Mouse (Mus musculus) lung, embryonic 15.5 days (tissue): ENCODE data around the gene Vdr. TPM values are rescaled to one million over a fixed set of nuclear protein-coding genes. Genes with fewer than 3 reads are reported as not detected.

Experiments
- ATAC-seq: fragments of 200-750 bp; cut with Nextera tagmentation; 2 replicates; pipeline ENCODE4 v1.8.0; 2017; ENCODE audit warnings: moderate number of reproducible peaks, borderline replicate concordance; ENCODE audit not compliant: low FRiP score, low TSS enrichment; ENCODE audit errors: extremely low read depth
- H3K27ac ChIP-seq: fragments of 300-500 bp; sonication (generic); 2 replicates; pipeline ENCODE4 v1.5.1; 2015; ENCODE audit warnings: moderate library complexity, mild to moderate bottlenecking, inconsistent platforms
- H3K27me3 ChIP-seq: fragments of 300-500 bp; sonication (generic); 2 replicates; pipeline ENCODE4 v1.6.1; 2015; ENCODE audit warnings: inconsistent platforms
- H3K36me3 ChIP-seq: fragments of 300-500 bp; sonication (generic); 2 replicates; pipeline ENCODE4 v1.6.1; 2015; ENCODE audit warnings: inconsistent platforms
- H3K4me1 ChIP-seq: fragments of 300-500 bp; sonication (generic); 2 replicates; pipeline ENCODE4 v1.6.1; 2015; ENCODE audit warnings: inconsistent platforms
- H3K4me2 ChIP-seq: fragments of 300-500 bp; sonication (generic); 2 replicates; pipeline ENCODE4 v1.6.1; 2015; ENCODE audit warnings: inconsistent platforms, mild to moderate bottlenecking, moderate library complexity
- H3K4me3 ChIP-seq: fragments of 300-500 bp; sonication (generic); 2 replicates; pipeline ENCODE4 v1.5.1; 2015; ENCODE audit warnings: mild to moderate bottlenecking, inconsistent platforms
- H3K9ac ChIP-seq: fragments of 300-500 bp; sonication (generic); 2 replicates; pipeline ENCODE4 v1.6.1; 2015; ENCODE audit warnings: inconsistent platforms
- H3K9me3 ChIP-seq: fragments of 300-500 bp; sonication (generic); 2 replicates; pipeline ENCODE4 v1.6.1; 2016; ENCODE audit warnings: inconsistent platforms
- WGBS: fragments of 180-500 bp; shearing (Covaris S2); methylation state at CpG from one replicate; pipeline ENCODE4 v1.1.7; 2015; 5-methylcytosine and 5-hydroxymethylcytosine counted together
- polyA plus RNA-seq: library from polyadenylated mRNA; unstranded; fragments of >200 nt; fragmentation: Nextera tagmentation; extraction: Ambion mirVana; gene quantifications from 2 replicates; pipeline ENCODE4 v1.2.1, GENCODE M21; 2015

Gene Vdr
- 0.52 and 0.81 TPM in 2 replicates for polyA plus RNA-seq

GRCm38 (mm10) chr15:97910530-97910929 lies at the start of gene Vdr:
Gene Vdr, minus strand, starts transcription at chr15:97910630.
- H3K27ac ChIP-seq, result no peak within 1 kb of the TSS
- peaks cover 41% of the 10 kb centered on the region for H3K27me3 ChIP-seq
- H3K9me3 ChIP-seq, result no peaks in the 10 kb centered on the region
- no peak within 1 kb of the TSS for H3K9ac ChIP-seq
- 88% methylated on average over 2 of the region's 2 CpGs for WGBS
- ATAC-seq, result no peak
- peaks cover 26% of the 10 kb centered on the region for H3K4me1 ChIP-seq
- no peak within 1 kb of the TSS for H3K4me3 ChIP-seq
- no peak within 1 kb of the TSS for H3K4me2 ChIP-seq
- H3K36me3 ChIP-seq, result no peaks in the 10 kb centered on the region

GRCm38 (mm10) chr15:97956416-97956815 lies 46.0 kb upstream of the Vdr start:
- Histone ChIP-seq H3K9me3 (no peaks in the 10 kb centered on the region), H3K4me3 (no peak overlapping the region), H3K4me2 (no peak overlapping the region), H3K4me1 (peaks cover 5% of the 10 kb centered on the region; the same call in 1 of the 2 replicates), H3K36me3 (no peaks in the 10 kb centered on the region), H3K27ac (no peak overlapping the region), H3K9ac (peak overlapping the region; percentile 4; the same call in 1 of the 2 replicates), H3K27me3 (no peaks in the 10 kb centered on the region)
- no peak for ATAC-seq
- WGBS, result 55% methylated on average over 11 of the region's 11 CpGs

GRCm38 (mm10) chr15:97955742-97956141 lies 45.3 kb upstream of the Vdr start:
- 11% methylated on average over 4 of the region's 4 CpGs for WGBS
- ATAC-seq, result no peak
- Histone ChIP-seq H3K9me3 (no peaks in the 10 kb centered on the region), H3K27me3 (no peaks in the 10 kb centered on the region), H3K36me3 (no peaks in the 10 kb centered on the region), H3K9ac (no peak overlapping the region), H3K4me3 (no peak overlapping the region), H3K4me1 (peaks cover 5% of the 10 kb centered on the region; the same call in 1 of the 2 replicates), H3K4me2 (peak overlapping the region; percentile 3; the same call in 1 of the 2 replicates), H3K27ac (no peak overlapping the region)

GRCm38 (mm10) chr15:97955286-97955685 lies 44.9 kb upstream of the Vdr start:
- no peak overlapping the region for H3K4me3 ChIP-seq
- no peak overlapping the region for H3K27ac ChIP-seq
- peaks cover 5% of the 10 kb centered on the region; the same call in 1 of the 2 replicates for H3K4me1 ChIP-seq
- no peaks in the 10 kb centered on the region for H3K9me3 ChIP-seq
- no peak overlapping the region for H3K9ac ChIP-seq
- 24% methylated on average over 1 of the region's 1 CpGs for WGBS
- no peaks in the 10 kb centered on the region for H3K36me3 ChIP-seq
- no peaks in the 10 kb centered on the region for H3K27me3 ChIP-seq
- ATAC-seq, result 0 out of 2 replicates have a peak, but pooled peaks have one; percentile 15
- H3K4me2 ChIP-seq, result no peak overlapping the region

- no peak for ATAC-seq
- no peak overlapping the region for H3K4me2 ChIP-seq
- no peaks in the 10 kb centered on the region for H3K27me3 ChIP-seq
- no peaks in the 10 kb centered on the region for H3K9me3 ChIP-seq
- H3K27ac ChIP-seq, result no peak overlapping the region
- H3K4me1 ChIP-seq, result peaks cover 5% of the 10 kb centered on the region; the same call in 1 of the 2 replicates
- no peak overlapping the region for H3K4me3 ChIP-seq
- H3K36me3 ChIP-seq, result no peaks in the 10 kb centered on the region
- 83% methylated on average over 8 of the region's 8 CpGs for WGBS
- H3K9ac ChIP-seq, result no peak overlapping the region
These were observed 44.2 kb upstream of the Vdr start for GRCm38 (mm10) chr15:97954671-97955070.

GRCm38 (mm10) chr15:97952889-97953189 lies 42.4 kb upstream of the Vdr start:
- Histone ChIP-seq H3K4me1 (peaks cover 5% of the 10 kb centered on the region; the same call in 1 of the 2 replicates), H3K27ac (no peak overlapping the region), H3K36me3 (no peaks in the 10 kb centered on the region), H3K4me3 (no peak overlapping the region), H3K9ac (no peak overlapping the region), H3K9me3 (no peaks in the 10 kb centered on the region), H3K4me2 (no peak overlapping the region), H3K27me3 (no peaks in the 10 kb centered on the region)
- ATAC-seq, result no peak
- WGBS, result 70% methylated on average over 4 of the region's 4 CpGs

GRCm38 (mm10) chr15:97952137-97952888 lies 41.9 kb upstream of the Vdr start:
- no peak overlapping the region for H3K9ac ChIP-seq

GRCm38 (mm10) chr15:97950240-97950639 lies 39.8 kb upstream of the Vdr start:
- H3K4me3 ChIP-seq, result no peak overlapping the region
- 50% methylated on average over 7 of the region's 7 CpGs for WGBS
- no peak overlapping the region for H3K9ac ChIP-seq
- no peaks in the 10 kb centered on the region for H3K27me3 ChIP-seq
- no peaks in the 10 kb centered on the region for H3K9me3 ChIP-seq
- no peaks in the 10 kb centered on the region for H3K36me3 ChIP-seq
- H3K4me2 ChIP-seq, result no peak overlapping the region
- H3K4me1 ChIP-seq, result peaks cover 5% of the 10 kb centered on the region; the same call in 1 of the 2 replicates
- H3K27ac ChIP-seq, result no peak overlapping the region
- ATAC-seq, result no peak

More at GRCm38 (mm10) chr15:97952137-97952888, 41.9 kb upstream of the Vdr start:
- Histone ChIP-seq H3K4me1 (peaks cover 5% of the 10 kb centered on the region; the same call in 1 of the 2 replicates), H3K36me3 (no peaks in the 10 kb centered on the region), H3K4me2 (peak overlapping the region; percentile 37), H3K27ac (no peak overlapping the region), H3K27me3 (no peaks in the 10 kb centered on the region), H3K4me3 (no peak overlapping the region), H3K9me3 (no peaks in the 10 kb centered on the region)
- ATAC-seq, result peak; percentile 23; the same call in 1 of the 2 replicates
- WGBS, result 13% methylated on average over 16 of the region's 16 CpGs

- WGBS, result 69% methylated on average over 3 of the region's 3 CpGs
- Histone ChIP-seq H3K27me3 (no peaks in the 10 kb centered on the region), H3K27ac (no peak overlapping the region), H3K9me3 (no peaks in the 10 kb centered on the region), H3K4me1 (peaks cover 5% of the 10 kb centered on the region; the same call in 1 of the 2 replicates), H3K9ac (no peak overlapping the region), H3K4me3 (no peak overlapping the region), H3K4me2 (no peak overlapping the region), H3K36me3 (no peaks in the 10 kb centered on the region)
- ATAC-seq, result no peak
These were observed 39.3 kb upstream of the Vdr start for GRCm38 (mm10) chr15:97949706-97950105.

GRCm38 (mm10) chr15:97948720-97949119 lies 38.3 kb upstream of the Vdr start:
- no peak overlapping the region for H3K4me3 ChIP-seq
- peaks cover 5% of the 10 kb centered on the region; the same call in 1 of the 2 replicates for H3K4me1 ChIP-seq
- no peak overlapping the region for H3K9ac ChIP-seq
- no peaks in the 10 kb centered on the region for H3K36me3 ChIP-seq
- H3K27ac ChIP-seq, result no peak overlapping the region
- H3K9me3 ChIP-seq, result no peaks in the 10 kb centered on the region
- no peaks in the 10 kb centered on the region for H3K27me3 ChIP-seq
- WGBS, result 48% methylated on average over 7 of the region's 7 CpGs
- no peak for ATAC-seq
- no peak overlapping the region for H3K4me2 ChIP-seq

GRCm38 (mm10) chr15:97945656-97946315 lies 35.4 kb upstream of the Vdr start:
- no peaks in the 10 kb centered on the region for H3K4me1 ChIP-seq
- H3K9me3 ChIP-seq, result no peaks in the 10 kb centered on the region
- H3K4me3 ChIP-seq, result no peak overlapping the region
- no peak for ATAC-seq
- WGBS, result 65% methylated on average over 11 of the region's 11 CpGs
- no peak overlapping the region for H3K4me2 ChIP-seq
- no peak overlapping the region for H3K27ac ChIP-seq
- no peak overlapping the region for H3K9ac ChIP-seq
- no peaks in the 10 kb centered on the region for H3K36me3 ChIP-seq
- H3K27me3 ChIP-seq, result no peaks in the 10 kb centered on the region

- Histone ChIP-seq H3K9me3 (no peaks in the 10 kb centered on the region), H3K27me3 (no peaks in the 10 kb centered on the region), H3K4me1 (no peaks in the 10 kb centered on the region), H3K27ac (no peak overlapping the region), H3K4me2 (no peak overlapping the region), H3K36me3 (no peaks in the 10 kb centered on the region), H3K9ac (no peak overlapping the region), H3K4me3 (no peak overlapping the region)
- WGBS, result 61% methylated on average over 11 of the region's 11 CpGs
- ATAC-seq, result no peak
These were observed 34.6 kb upstream of the Vdr start for GRCm38 (mm10) chr15:97944919-97945574.
